24 mouse cellular contexts compared by ENCODE assay signal in the genomic region with DNA sequence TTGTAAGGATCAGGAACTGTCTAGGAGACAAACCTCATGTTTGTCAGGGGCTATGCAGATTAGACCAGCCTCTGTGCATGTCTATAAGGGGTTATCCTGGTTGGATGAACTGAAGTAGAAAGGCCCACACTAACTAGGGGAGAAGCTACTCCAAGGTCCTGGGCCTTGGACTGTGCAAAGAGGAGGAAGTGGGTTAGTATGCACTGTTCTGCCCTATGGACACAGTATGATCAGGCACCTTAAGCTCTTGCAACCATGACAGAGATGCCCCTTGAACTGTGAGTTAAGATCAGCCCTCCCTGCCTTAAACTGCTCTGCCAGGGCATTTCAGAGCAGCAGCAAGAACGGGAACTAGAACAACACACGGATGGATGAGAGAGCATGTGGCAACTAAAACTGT. TPM values are rescaled to one million over a fixed set of nuclear protein-coding genes. Genes with fewer than 3 reads are reported as not detected.
DNase-seq lines count a peak whose midpoint lies in the region; ATAC-seq and TF ChIP-seq lines count a peak whose summit lies in the region.
"Had no signal": no experiment of that assay in that cellular context is flagged by ENCODE, and none has a peak within 500 bp of the region (broad histone marks: within the 10 kb centered on the region; RNA-seq: fewer than 3 reads in every experiment).

No protein-coding gene starts in this region.

- no peak overlapping the region for H3K4me2 ChIP-seq in kidney, embryonic 15.5 days
- H3K4me2 ChIP-seq: embryonic facial prominence, embryonic 15.5 days; hindbrain, embryonic 14.5 days; limb, embryonic 12.5 days; liver, embryonic 12.5 days; midbrain, embryonic 11.5 days; neural tube, embryonic 15.5 days had no signal

- 0 out of 2 replicates have a peak, but pooled peaks have one; percentile 46 for ATAC-seq in kidney, embryonic 15.5 days (replicated peaks; ENCODE audit: low FRiP score)
- ATAC-seq in monocyte, adult 5-6 weeks (replicated peaks; ENCODE audit: insufficient number of reproducible peaks, low FRiP score, low TSS enrichment, poor library complexity, severe bottlenecking), result peak; percentile 73
- ATAC-seq: forebrain, embryonic 16.5 days; liver, embryonic 12.5 days had no signal

- H3K4me3 ChIP-seq in kidney, embryonic 15.5 days (replicated peaks), result no peak overlapping the region
- no peak overlapping the region for H3K4me3 ChIP-seq in cortical plate, adult 2 months (ENCODE audit: insufficient read depth, low read length)
- H3K4me3 ChIP-seq: embryonic facial prominence, embryonic 15.5 days; layer of hippocampus, adult 2 months; limb, embryonic 12.5 days; liver, embryonic 12.5 days; neural tube, embryonic 15.5 days had no signal

- WGBS in kidney, embryonic 15.5 days, result 29% methylated on average over 2 of the region's 2 CpGs

- H3K27me3 ChIP-seq in kidney, embryonic 15.5 days, result no peaks in the 10 kb centered on the region
- H3K27me3 ChIP-seq: embryonic facial prominence, embryonic 15.5 days; limb, embryonic 12.5 days; liver, embryonic 12.5 days; neural tube, embryonic 15.5 days had no signal

- no peaks in the 10 kb centered on the region for H3K4me1 ChIP-seq in kidney, embryonic 15.5 days
- H3K4me1 ChIP-seq in cortical plate, adult 2 months (ENCODE audit: control insufficient read depth, insufficient read depth, low read length), result peaks cover 4% of the 10 kb centered on the region
- H3K4me1 ChIP-seq: embryonic facial prominence, embryonic 15.5 days; limb, embryonic 12.5 days; liver, embryonic 12.5 days; neural tube, embryonic 15.5 days had no signal

- H3K9ac ChIP-seq in kidney, embryonic 15.5 days, result no peak overlapping the region
- H3K9ac ChIP-seq: embryonic facial prominence, embryonic 15.5 days; hindbrain, embryonic 14.5 days; limb, embryonic 12.5 days; liver, embryonic 12.5 days; neural tube, embryonic 15.5 days had no signal

- no peak for TF ChIP-seq CTCF in cortical plate, adult 2 months (IDR thresholded peaks at IDR 0.05; ENCODE audit: extremely low read depth, insufficient read depth, low read length)

- DNase-seq in kidney, adult 9 months, result no peak
- DNase-seq in A20 (ENCODE audit: low read depth, low spot score), result peak; percentile 38
- no peak for DNase-seq in gastrocnemius, postnatal 4 days (ENCODE audit: low spot score in 2 of 2)
- DNase-seq in lung, postnatal 4 days, result no peak
- no peak for DNase-seq in heart, adult 11 months
- DNase-seq: adrenal gland, postnatal 36 days; cerebellum, adult 11-12 months; cerebellum, postnatal 14 days; gastrocnemius, postnatal 10 days; heart, postnatal 4 days; kidney, postnatal 25 days; layer of hippocampus, postnatal 36 days; lung, adult 2 months had no signal

- no peak overlapping the region for H3K27ac ChIP-seq in kidney, embryonic 15.5 days
- peak overlapping the region; percentile 53; the same call in 1 of the 2 replicates for H3K27ac ChIP-seq in cortical plate, adult 2 months (ENCODE audit: insufficient read depth, low read length)
- H3K27ac ChIP-seq: embryonic facial prominence, embryonic 15.5 days; hindbrain, embryonic 14.5 days; layer of hippocampus, adult 2 months; limb, embryonic 12.5 days; liver, embryonic 12.5 days; neural tube, embryonic 15.5 days had no signal

- no peaks in the 10 kb centered on the region for H3K9me3 ChIP-seq in kidney, embryonic 15.5 days (replicated peaks)
- H3K9me3 ChIP-seq: embryonic facial prominence, embryonic 15.5 days; limb, embryonic 12.5 days; liver, embryonic 12.5 days; neural tube, embryonic 15.5 days had no signal

- TF ChIP-seq POLR2A in cortical plate, adult 2 months (IDR thresholded peaks at IDR 0.05; ENCODE audit: extremely low read depth, insufficient read depth, low read length), result no peak

- H3K36me3 ChIP-seq in kidney, embryonic 15.5 days, result no peaks in the 10 kb centered on the region
- H3K36me3 ChIP-seq: embryonic facial prominence, embryonic 15.5 days; limb, embryonic 12.5 days; liver, embryonic 12.5 days had no signal

RNA-seq across cellular contexts. Expression of a gene that starts 31.3 kb away (rescaled TPM):
- 13.0 and 16.5 TPM in 2 replicates for polyA plus RNA-seq in kidney, embryonic 15.5 days (2015; fragmentation: Nextera tagmentation; extraction: Ambion mirVana)
- polyA plus RNA-seq in cortical plate, adult 2 months (2012; rRNA removed), result 5.8 and 7.1 TPM in 2 replicates
- total RNA-seq in monocyte, adult 5-6 weeks (2017), result 596 to 1,071 TPM (median 1,020 TPM) in 3 replicates
- total RNA-seq in gastrocnemius, postnatal 4 days (2021), result 10 to 100 TPM; 16.8 to 18.5 TPM

Comparison
In these comparisons a context has a peak if more than half of its experiments do, and no peak if none do; other contexts are left out.
1. RNA of a gene that starts 31.3 kb away (total RNA-seq): 596 to 1,071 TPM in monocyte, adult 5-6 weeks; 16.8 to 18.5 TPM in gastrocnemius, postnatal 4 days; every median in the first group is over 10 times any median in the second.